Mouse (Mus musculus): ENCODE measurements around the gene Itprid1.

- TF ChIP-seq CTCF (IDR thresholded peaks at IDR 0.05; ENCODE audit: insufficient read depth, low read depth, low read length) (no peak), POLR2A (IDR thresholded peaks at IDR 0.05; ENCODE audit: insufficient read depth, low read depth, low read length) (no peak)
These were observed 30.2 kb upstream of the Itprid1 start for GRCm38 (mm10) chr6:55806537-55806936.
